Mouse (Mus musculus) left cerebral cortex, adult 9 months (tissue): ENCODE measurements around the gene Cpne6.

Experiments used
- DNase-seq, 2 experiments: peaks; one replicate each; pipeline ENCODE4 v3.0.0; 2022; ENCODE audit warnings: low spot score in 2 of 2

Cpne6 gene

GRCm38 (mm10) chr14:55554635-55555034, 44.4 kb downstream of the Cpne6 start:
- DNase-seq: no peak

- no peak for DNase-seq
Measured at GRCm38 (mm10) chr14:55555788-55556187, 45.5 kb downstream of the Cpne6 start.

- DNase-seq: peak in 1 of 2 experiments; percentile 79
Measured at GRCm38 (mm10) chr14:55557003-55557402, 46.8 kb downstream of the Cpne6 start.

GRCm38 (mm10) chr14:55557587-55557986, 47.3 kb downstream of the Cpne6 start:
- no peak for DNase-seq

GRCm38 (mm10) chr14:55558740-55559448, 48.6 kb downstream of the Cpne6 start:
- no peak for DNase-seq

- peak; percentile 74 to 91 for DNase-seq
Measured at GRCm38 (mm10) chr14:55559799-55560201, 49.6 kb downstream of the Cpne6 start, which contains the start of gene Dcaf11. Gene Dcaf11 (plus strand): TSS chr14:55560006.

- peak; percentile 98 to 99 for DNase-seq
Measured at GRCm38 (mm10) chr14:55560202-55561073, 50.2 kb downstream of the Cpne6 start, which contains the start of gene A730061H03Rik. Gene A730061H03Rik (minus strand): TSS chr14:55560406.

GRCm38 (mm10) chr14:55561860-55562259, 51.6 kb downstream of the Cpne6 start:
- no peak for DNase-seq

GRCm38 (mm10) chr14:55563249-55563648, 53.0 kb downstream of the Cpne6 start:
- DNase-seq: no peak

GRCm38 (mm10) chr14:55565748-55566147, 55.5 kb downstream of the Cpne6 start:
- DNase-seq: no peak
